Mouse (Mus musculus) urinary bladder, postnatal 36 days (tissue): Measurements from ENCODE around the gene Arglu1.

Experiments used
- DNase-seq, 2 experiments: peaks; one replicate each; pipeline ENCODE4 v3.0.0; 2022; ENCODE audit warnings: low spot score in 2 of 2, mixed read lengths in 1 of 2

The Arglu1 gene

GRCm38 (mm10) chr8:8690146-8691092 is at the start of gene Arglu1:
Arglu1 (minus strand) TSS chr8:8690521.
- peak; percentile 95 to 96 for DNase-seq

GRCm38 (mm10) chr8:8737271-8737670 is 47.0 kb upstream of the Arglu1 start:
- DNase-seq, result no peak

- no peak for DNase-seq
Observed at GRCm38 (mm10) chr8:8736826-8737225, 46.5 kb upstream of the Arglu1 start.

- no peak for DNase-seq
Observed at GRCm38 (mm10) chr8:8733804-8734203, 43.5 kb upstream of the Arglu1 start.

- no peak for DNase-seq
Observed at GRCm38 (mm10) chr8:8728643-8729042, 38.3 kb upstream of the Arglu1 start.

GRCm38 (mm10) chr8:8726547-8726946 is 36.2 kb upstream of the Arglu1 start:
- no peak for DNase-seq

- no peak for DNase-seq
Observed at GRCm38 (mm10) chr8:8704813-8705212, 14.5 kb upstream of the Arglu1 start.

GRCm38 (mm10) chr8:8703668-8704067 is 13.3 kb upstream of the Arglu1 start:
- DNase-seq, result no peak

GRCm38 (mm10) chr8:8700821-8701220 is 10.5 kb upstream of the Arglu1 start:
- DNase-seq, result no peak

GRCm38 (mm10) chr8:8700229-8700628 is 9.9 kb upstream of the Arglu1 start:
- no peak for DNase-seq

- peak; percentile 41 to 52 for DNase-seq
Observed at GRCm38 (mm10) chr8:8689454-8690145, 721 bp downstream of the Arglu1 start.

GRCm38 (mm10) chr8:8688823-8689453 is 1.4 kb downstream of the Arglu1 start:
- DNase-seq, result no peak

- no peak for DNase-seq
Observed at GRCm38 (mm10) chr8:8685517-8685916, 4.8 kb downstream of the Arglu1 start.

GRCm38 (mm10) chr8:8682697-8683096 is 7.6 kb downstream of the Arglu1 start:
- no peak for DNase-seq

GRCm38 (mm10) chr8:8678236-8678635 is 12.1 kb downstream of the Arglu1 start:
- no peak for DNase-seq

- no peak for DNase-seq
Observed at GRCm38 (mm10) chr8:8674864-8675263, 15.5 kb downstream of the Arglu1 start.

- DNase-seq, result peak; percentile 86 to 89
Observed at GRCm38 (mm10) chr8:8661759-8662138, 28.6 kb downstream of the Arglu1 start.

GRCm38 (mm10) chr8:8661103-8661758 is 29.1 kb downstream of the Arglu1 start, which contains the start of gene Efnb2:
Efnb2 (minus strand) TSS chr8:8661242.
- DNase-seq, result peak; percentile 94 to 95

- peak; percentile 26 to 50 for DNase-seq
Observed at GRCm38 (mm10) chr8:8660307-8661098, 29.8 kb downstream of the Arglu1 start.

- DNase-seq, result peak in 1 of 2 experiments; percentile 36
Observed at GRCm38 (mm10) chr8:8659503-8660306, 30.6 kb downstream of the Arglu1 start.
